Mouse (Mus musculus): ENCODE measurements around the gene Scn5a. TPM values are rescaled to one million over a fixed set of nuclear protein-coding genes. Genes with fewer than 3 reads are reported as not detected.

Scn5a gene
- polyA plus RNA-seq (2012; rRNA removed) (0.02 and 0.04 TPM in 2 replicates), polyA plus RNA-seq (2014; fragmentation: Nextera tagmentation; extraction: Ambion mirVana) (0.04 TPM in 1 of 2 replicates, not detected in the other)

DNA sequence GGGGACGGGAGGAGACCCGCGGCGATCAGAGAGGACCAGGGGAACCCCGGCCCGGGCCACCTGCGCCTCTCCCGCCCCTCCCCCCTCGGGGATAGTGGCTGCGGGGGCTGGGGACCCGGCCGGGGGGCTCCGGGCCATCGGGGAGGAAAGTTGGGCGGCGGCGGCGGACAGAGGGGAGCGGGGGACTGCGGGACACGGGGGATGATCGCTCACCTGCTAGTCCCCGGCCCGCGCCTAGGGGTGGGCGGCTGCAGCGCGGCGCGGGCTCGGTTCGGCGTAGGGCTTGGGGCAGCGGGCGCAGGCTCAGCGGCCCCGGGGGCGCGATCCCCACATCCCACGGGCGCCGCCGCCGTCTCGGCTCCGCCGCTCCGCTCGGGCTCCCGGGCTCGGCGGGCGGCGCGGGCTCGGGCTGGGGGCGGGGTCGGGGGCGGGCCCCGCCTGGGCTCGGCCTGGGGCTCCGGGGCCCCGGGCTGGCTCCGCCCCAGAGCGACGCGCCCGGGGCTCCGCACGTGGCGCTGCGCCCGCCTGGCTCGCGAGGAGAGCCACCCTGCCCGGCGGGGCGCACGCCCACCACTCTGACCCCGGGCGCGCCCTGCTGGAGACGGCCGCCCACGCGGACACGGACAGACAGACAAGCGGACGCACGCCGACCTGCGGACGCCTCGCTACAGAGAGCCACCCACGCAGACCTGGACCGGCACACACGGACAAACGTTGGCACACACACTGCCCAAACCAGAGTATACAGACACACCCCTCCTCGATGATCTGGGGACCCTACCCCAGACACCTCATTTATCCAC, at the start of gene Scn5a:
Gene Scn5a (minus strand): TSS at position 381 of the 803 bp plus-strand sequence.
- no peak within 1 kb of the TSS for H3K9ac ChIP-seq (replicated peaks)
- ATAC-seq (ENCODE audit: insufficient read depth) (peak; percentile 35; the same call in 1 of the 2 replicates), DNase-seq (ENCODE audit: low read depth in 3 of 3, low spot score in 3 of 3) (no peak)
- peak within 1 kb of the TSS in 1 of 2 experiments; percentile 44; a peak in 2 of 4 replicates for H3K4me3 ChIP-seq (ENCODE audit: insufficient read depth in 1 of 2, low read depth in 2 of 2, low read length in 2 of 2)
- WGBS (ENCODE audit: insufficient replicate concordance) = 1% methylated on average over 73 of the region's 99 CpGs
- no peak for TF ChIP-seq CTCF (IDR thresholded peaks at IDR 0.05; ENCODE audit: low read depth)
- no peak within 1 kb of the TSS for H3K27ac ChIP-seq
- no peaks in the 10 kb centered on the region; a peak in 1 of 4 replicates for H3K4me1 ChIP-seq (replicated peaks; ENCODE audit: control insufficient read depth in 2 of 2, insufficient read depth in 2 of 2, low read length in 1 of 2)
- peaks cover 45% of the 10 kb centered on the region for H3K27me3 ChIP-seq (ENCODE audit: control insufficient read depth, insufficient read depth, low read length)
- peak within 1 kb of the TSS; percentile 60 for H3K4me2 ChIP-seq (ENCODE audit: low read depth)
- H3K9me3 ChIP-seq (ENCODE audit: control insufficient read depth, low read length) = no peaks in the 10 kb centered on the region
- H3K36me3 ChIP-seq (replicated peaks; ENCODE audit: control insufficient read depth, insufficient read depth, low read depth) = no peaks in the 10 kb centered on the region

- Histone ChIP-seq H3K9me3 (ENCODE audit: control insufficient read depth, low read length) (no peaks in the 10 kb centered on the region), H3K4me1 (replicated peaks; ENCODE audit: control insufficient read depth in 2 of 2, insufficient read depth in 2 of 2, low read length in 1 of 2) (no peaks in the 10 kb centered on the region), H3K27me3 (ENCODE audit: control insufficient read depth, insufficient read depth, low read length) (no peaks in the 10 kb centered on the region), H3K36me3 (replicated peaks; ENCODE audit: control insufficient read depth, insufficient read depth, low read depth) (no peaks in the 10 kb centered on the region), H3K4me3 (ENCODE audit: insufficient read depth in 1 of 2, low read depth in 2 of 2, low read length in 2 of 2) (no peak overlapping the region), H3K9ac (replicated peaks) (no peak overlapping the region), H3K27ac (no peak overlapping the region), H3K4me2 (ENCODE audit: low read depth) (no peak overlapping the region)
- no peak for ATAC-seq (ENCODE audit: insufficient read depth)
- TF ChIP-seq CTCF (IDR thresholded peaks at IDR 0.05; ENCODE audit: low read depth) (no peak), EP300 (IDR thresholded peaks at IDR 0.05; ENCODE audit: low read depth) (no peak)
- WGBS (ENCODE audit: insufficient replicate concordance) = 58% methylated on average over 6 of the region's 6 CpGs
- no peak for DNase-seq (ENCODE audit: low read depth in 3 of 3, low spot score in 3 of 3)
Measured at GRCm38 (mm10) chr9:119627227-119627626, 48.4 kb upstream of the Scn5a start.

DNA sequence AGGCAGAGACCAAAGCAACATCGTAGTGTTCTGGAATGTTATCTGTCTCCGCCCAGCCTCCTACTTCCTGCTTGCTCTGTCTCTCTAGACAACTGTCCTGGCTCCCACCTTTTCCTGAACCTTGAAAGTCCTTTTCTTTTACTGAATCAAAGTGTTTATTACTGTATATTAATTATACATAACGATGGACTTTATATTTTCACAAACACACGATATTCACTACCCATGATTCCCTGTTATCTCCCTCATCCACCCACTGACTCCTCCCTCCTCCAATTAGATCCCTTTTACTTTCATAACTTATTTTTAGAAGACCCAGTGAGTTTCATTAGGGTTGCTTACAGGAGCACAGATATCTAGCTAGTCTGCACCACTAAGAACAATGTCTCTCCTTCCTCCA, 45.3 kb upstream of the Scn5a start:
- no peak overlapping the region for H3K4me3 ChIP-seq (ENCODE audit: insufficient read depth in 1 of 2, low read depth in 2 of 2, low read length in 2 of 2)
- no peaks in the 10 kb centered on the region for H3K4me1 ChIP-seq (replicated peaks; ENCODE audit: control insufficient read depth in 2 of 2, insufficient read depth in 2 of 2, low read length in 1 of 2)
- H3K36me3 ChIP-seq (replicated peaks; ENCODE audit: control insufficient read depth, insufficient read depth, low read depth) = no peaks in the 10 kb centered on the region
- no peak for ATAC-seq (ENCODE audit: insufficient read depth)
- H3K27me3 ChIP-seq (ENCODE audit: control insufficient read depth, insufficient read depth, low read length) = no peaks in the 10 kb centered on the region
- DNase-seq (ENCODE audit: low read depth in 3 of 3, low spot score in 3 of 3) = no peak
- no peak overlapping the region for H3K9ac ChIP-seq (replicated peaks)
- TF ChIP-seq CTCF (IDR thresholded peaks at IDR 0.05; ENCODE audit: low read depth) (no peak), EP300 (IDR thresholded peaks at IDR 0.05; ENCODE audit: low read depth) (no peak)
- 45% methylated on average over 4 of the region's 4 CpGs for WGBS (ENCODE audit: insufficient replicate concordance)
- no peak overlapping the region for H3K4me2 ChIP-seq (ENCODE audit: low read depth)
- no peak overlapping the region for H3K27ac ChIP-seq
- H3K9me3 ChIP-seq (ENCODE audit: control insufficient read depth, low read length) = no peaks in the 10 kb centered on the region

DNA sequence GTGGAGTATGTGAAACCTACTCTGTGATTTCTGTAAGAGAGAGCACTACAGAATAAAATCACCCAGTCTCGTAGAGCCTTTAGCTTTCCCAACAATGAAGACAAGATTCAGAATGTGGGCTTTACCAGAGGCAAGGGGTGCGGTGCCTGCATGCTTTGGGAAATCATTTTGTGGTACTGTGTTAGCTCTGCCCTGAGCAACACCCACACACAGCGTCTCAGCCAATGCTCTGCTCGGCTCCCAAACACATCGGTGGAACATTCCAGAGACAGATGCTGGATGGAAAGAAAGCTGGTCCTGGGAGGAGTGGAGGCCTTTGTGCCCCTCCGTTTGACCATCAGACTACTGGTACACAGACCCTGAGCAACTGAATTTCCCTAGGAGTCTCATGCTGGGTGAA, 36.0 kb upstream of the Scn5a start:
- Histone ChIP-seq H3K9ac (replicated peaks) (no peak overlapping the region), H3K9me3 (ENCODE audit: control insufficient read depth, low read length) (no peaks in the 10 kb centered on the region), H3K4me1 (replicated peaks; ENCODE audit: control insufficient read depth in 2 of 2, insufficient read depth in 2 of 2, low read length in 1 of 2) (no peaks in the 10 kb centered on the region), H3K27me3 (ENCODE audit: control insufficient read depth, insufficient read depth, low read length) (no peaks in the 10 kb centered on the region), H3K36me3 (replicated peaks; ENCODE audit: control insufficient read depth, insufficient read depth, low read depth) (no peaks in the 10 kb centered on the region), H3K27ac (no peak overlapping the region), H3K4me3 (ENCODE audit: insufficient read depth in 1 of 2, low read depth in 2 of 2, low read length in 2 of 2) (no peak overlapping the region), H3K4me2 (ENCODE audit: low read depth) (no peak overlapping the region)
- ATAC-seq (ENCODE audit: insufficient read depth) = no peak
- 68% methylated on average over 6 of the region's 6 CpGs for WGBS (ENCODE audit: insufficient replicate concordance)
- TF ChIP-seq CTCF (IDR thresholded peaks at IDR 0.05; ENCODE audit: low read depth) (no peak), EP300 (IDR thresholded peaks at IDR 0.05; ENCODE audit: low read depth) (no peak)
- no peak for DNase-seq (ENCODE audit: low read depth in 3 of 3, low spot score in 3 of 3)

DNA sequence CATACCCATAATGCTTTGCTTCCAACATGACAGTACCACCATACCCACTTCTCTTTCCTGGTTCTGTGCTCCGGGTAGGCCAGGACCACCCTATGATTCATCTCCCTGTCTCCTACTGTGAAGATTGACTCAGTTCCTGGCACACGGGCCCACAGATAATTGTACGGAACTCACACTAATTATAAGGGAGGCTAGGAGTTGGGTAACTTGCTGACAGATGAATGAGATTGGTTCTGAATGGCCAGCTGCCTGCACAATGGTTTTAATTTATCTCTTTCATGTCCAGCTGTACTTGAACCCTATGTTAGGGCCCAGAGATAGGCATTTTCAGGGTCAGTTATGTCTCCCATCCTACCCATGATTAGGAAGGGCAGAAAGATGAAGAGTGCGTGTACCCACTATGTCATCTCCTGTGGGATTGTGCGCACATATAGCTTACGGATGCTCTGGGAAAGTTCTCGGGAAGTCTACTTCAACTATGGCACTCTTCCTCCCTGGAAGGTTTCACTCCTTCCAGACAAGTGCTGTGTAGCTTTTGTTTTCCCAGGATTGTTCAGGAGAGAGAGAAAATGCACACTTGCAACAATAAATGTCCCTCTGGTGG, 31.8 kb upstream of the Scn5a start:
- H3K27me3 ChIP-seq (ENCODE audit: control insufficient read depth, insufficient read depth, low read length) = no peaks in the 10 kb centered on the region
- 64% methylated on average over 7 of the region's 7 CpGs for WGBS (ENCODE audit: insufficient replicate concordance)

More for the DNA sequence above, 31.8 kb upstream of the Scn5a start:
- no peak overlapping the region for H3K9ac ChIP-seq (replicated peaks)
- no peaks in the 10 kb centered on the region for H3K4me1 ChIP-seq (replicated peaks; ENCODE audit: control insufficient read depth in 2 of 2, insufficient read depth in 2 of 2, low read length in 1 of 2)
- H3K4me3 ChIP-seq (ENCODE audit: insufficient read depth in 1 of 2, low read depth in 2 of 2, low read length in 2 of 2) = no peak overlapping the region
- no peaks in the 10 kb centered on the region for H3K36me3 ChIP-seq (replicated peaks; ENCODE audit: control insufficient read depth, insufficient read depth, low read depth)
- H3K4me2 ChIP-seq (ENCODE audit: low read depth) = no peak overlapping the region
- TF ChIP-seq CTCF (IDR thresholded peaks at IDR 0.05; ENCODE audit: low read depth) (no peak), EP300 (IDR thresholded peaks at IDR 0.05; ENCODE audit: low read depth) (no peak)
- ATAC-seq (ENCODE audit: insufficient read depth) (no peak), DNase-seq (ENCODE audit: low read depth in 3 of 3, low spot score in 3 of 3) (no peak)
- H3K9me3 ChIP-seq (ENCODE audit: control insufficient read depth, low read length) = no peaks in the 10 kb centered on the region
- H3K27ac ChIP-seq = no peak overlapping the region

All from liver, embryonic 14.5 days (tissue).